Mouse (Mus musculus): Measurements from ENCODE around the gene Pdcl3. TPM values are rescaled to one million over a fixed set of nuclear protein-coding genes. Genes with fewer than 3 reads are reported as not detected.

The Pdcl3 gene
- polyA plus RNA-seq (2012), result 48.1 and 61.5 TPM in 2 replicates

- TF ChIP-seq GATA1 (IDR thresholded peaks at IDR 0.05; ENCODE audit: low read length), result no peak
Observed at GRCm38 (mm10) chr1:38985308-38985707, at the start of gene Pdcl3. Gene Pdcl3, plus strand, starts transcription at chr1:38985608.

DNA sequence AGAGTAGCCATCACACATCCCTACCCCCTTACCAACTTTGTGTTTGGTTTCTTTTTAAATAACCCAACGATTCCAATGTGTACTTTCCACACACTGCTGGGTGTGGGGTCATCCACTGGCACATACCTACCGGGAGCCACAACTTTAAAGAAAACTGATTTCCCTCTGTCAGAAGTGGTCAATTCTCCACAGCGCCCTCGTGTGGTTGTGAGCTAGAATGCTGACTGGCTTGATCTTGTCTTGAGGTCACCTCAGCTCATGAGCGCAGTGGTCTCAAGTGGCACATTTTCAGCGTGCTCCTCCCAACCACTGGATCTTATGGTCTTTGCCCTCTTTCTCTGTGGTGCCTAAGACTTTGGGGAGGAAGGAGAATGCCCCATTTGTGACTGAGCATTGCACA is 48.6 kb upstream of the Pdcl3 start:
- TF ChIP-seq GATA1 (IDR thresholded peaks at IDR 0.05; ENCODE audit: low read length), result no peak

DNA sequence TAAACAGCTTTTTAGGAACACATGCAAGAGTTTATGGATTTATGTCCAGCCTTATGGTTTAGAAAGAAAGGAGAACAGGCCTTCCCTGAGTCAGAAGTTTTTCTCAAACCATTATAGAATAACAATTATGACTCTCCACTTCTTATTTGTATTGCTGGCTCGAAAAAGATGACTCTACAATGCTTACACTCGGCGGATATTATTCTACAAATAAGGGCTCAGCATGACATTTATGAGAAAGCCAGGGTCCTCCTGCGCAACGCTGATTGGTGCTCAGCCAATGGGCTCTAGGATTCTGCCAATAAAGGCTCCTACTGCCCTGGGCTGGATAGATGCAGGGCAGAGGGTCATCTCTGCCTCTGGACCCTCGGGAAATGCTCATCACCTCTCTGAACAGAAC is 46.6 kb upstream of the Pdcl3 start, which contains the start of gene Nms:
Gene Nms (plus strand): TSS at position 301 of the 400 bp plus-strand sequence.
- TF ChIP-seq GATA1 (IDR thresholded peaks at IDR 0.05; ENCODE audit: low read length), result no peak

- no peak for TF ChIP-seq GATA1 (IDR thresholded peaks at IDR 0.05; ENCODE audit: low read length)
Observed at GRCm38 (mm10) chr1:38939608-38940007, 45.8 kb upstream of the Pdcl3 start.

DNA sequence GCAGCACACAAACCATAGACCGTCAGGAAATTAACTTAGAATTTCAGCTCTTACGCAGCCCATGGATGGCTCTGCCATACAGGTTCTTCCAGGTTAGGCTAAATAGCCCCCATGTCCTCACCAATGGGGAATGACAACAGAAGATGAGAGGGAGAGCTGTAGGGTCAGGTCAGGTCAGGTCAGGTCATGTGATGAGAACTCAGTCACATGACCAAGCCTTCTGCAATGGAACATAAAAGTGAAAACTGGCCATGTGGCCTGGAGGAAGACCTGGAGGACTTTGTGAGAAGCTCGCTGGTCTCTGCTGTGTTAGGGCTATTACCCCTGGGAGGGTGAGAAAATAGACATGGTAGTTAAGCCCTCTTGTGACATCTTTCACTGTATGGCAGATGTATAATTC is 29.0 kb upstream of the Pdcl3 start:
- TF ChIP-seq GATA1 (IDR thresholded peaks at IDR 0.05; ENCODE audit: low read length), result no peak

DNA sequence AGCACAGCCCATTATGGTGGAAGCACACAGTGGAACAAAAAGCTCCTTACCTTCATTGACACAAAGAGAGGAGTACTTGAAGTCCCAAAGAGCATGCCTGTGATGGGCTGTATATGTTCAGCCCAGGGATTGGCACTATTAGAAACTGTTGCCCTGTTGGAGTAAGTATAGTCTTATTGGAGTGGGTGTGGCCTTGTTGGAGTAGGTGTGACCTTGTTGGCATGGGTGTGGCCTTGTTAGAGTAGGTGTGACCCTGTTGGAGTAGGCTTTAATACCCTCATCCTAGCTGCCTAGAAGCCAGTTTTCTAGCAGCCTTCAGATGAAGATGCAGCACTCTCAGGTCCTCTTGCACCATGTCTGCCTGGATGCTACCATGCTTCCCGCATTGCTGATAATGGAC is 16.3 kb upstream of the Pdcl3 start:
- TF ChIP-seq GATA1 (IDR thresholded peaks at IDR 0.05; ENCODE audit: low read length), result no peak

DNA sequence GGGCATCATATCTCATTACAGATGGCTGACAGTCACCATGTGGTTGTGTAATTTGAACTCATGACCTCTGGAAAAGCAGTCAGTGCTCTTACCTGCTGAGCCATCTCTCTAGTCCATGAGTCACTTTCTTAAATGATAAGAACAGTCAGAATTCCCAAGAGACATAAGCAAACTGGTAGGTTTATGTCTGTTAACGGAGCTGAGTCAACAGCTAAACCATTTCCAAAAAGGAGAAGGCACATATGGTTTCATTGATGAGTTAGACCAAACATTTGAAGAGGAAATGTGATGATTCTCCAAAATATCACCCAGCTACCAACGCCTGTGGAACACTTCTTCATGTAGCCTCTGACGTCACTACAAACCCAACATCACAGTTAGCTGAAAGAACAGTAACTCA is 13.7 kb upstream of the Pdcl3 start:
- no peak for TF ChIP-seq GATA1 (IDR thresholded peaks at IDR 0.05; ENCODE audit: low read length)

DNA sequence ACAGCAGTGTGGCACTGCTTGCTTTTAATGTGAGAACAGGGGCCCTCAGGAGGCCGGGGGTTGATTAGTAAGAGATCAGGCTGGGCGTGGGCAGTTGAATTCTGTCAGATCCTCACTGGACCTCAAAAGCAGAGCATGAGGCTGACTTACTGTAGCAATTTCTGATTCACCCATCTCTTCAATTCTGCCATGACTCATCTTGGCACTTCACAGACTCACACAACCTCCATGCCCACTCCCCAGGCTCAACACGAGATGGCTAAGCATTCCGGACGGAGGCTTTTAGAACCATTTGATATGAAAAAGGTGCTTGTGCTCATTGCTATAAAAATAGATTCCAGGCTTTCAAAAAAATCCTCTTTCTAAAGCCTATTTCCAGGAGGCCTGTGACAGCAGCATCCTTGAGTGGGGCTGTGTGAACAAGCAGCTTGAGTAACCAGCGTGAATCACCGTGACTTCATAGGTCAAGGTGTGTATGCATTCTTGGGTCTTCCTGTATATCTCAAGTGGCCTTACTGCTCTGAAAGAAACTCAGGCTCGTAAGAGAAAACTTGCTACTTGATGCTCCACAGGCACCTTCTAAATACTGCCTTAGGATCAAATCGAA is 12.3 kb upstream of the Pdcl3 start:
- TF ChIP-seq GATA1 (IDR thresholded peaks at IDR 0.05; ENCODE audit: low read length), result no peak

DNA sequence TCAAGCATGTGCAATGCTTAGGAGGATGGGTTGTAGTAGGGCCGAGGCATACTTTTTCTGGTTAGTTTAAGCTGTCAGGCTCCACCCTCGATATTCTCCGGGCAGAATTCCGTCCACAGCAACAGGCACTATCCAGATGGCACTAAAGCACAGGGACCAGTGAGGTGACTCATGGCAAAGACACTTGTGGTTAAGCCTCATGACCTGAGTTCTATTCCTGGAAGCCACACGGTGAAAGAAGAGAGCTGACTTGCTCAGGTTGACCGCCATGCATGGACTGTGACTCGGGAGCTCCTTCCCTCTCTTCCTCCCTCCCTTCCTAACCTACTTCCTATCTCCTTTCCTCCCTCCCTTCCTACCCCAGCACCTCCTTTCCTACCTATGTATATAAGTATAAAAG is 5.5 kb upstream of the Pdcl3 start:
- TF ChIP-seq GATA1 (IDR thresholded peaks at IDR 0.05; ENCODE audit: low read length), result no peak

DNA sequence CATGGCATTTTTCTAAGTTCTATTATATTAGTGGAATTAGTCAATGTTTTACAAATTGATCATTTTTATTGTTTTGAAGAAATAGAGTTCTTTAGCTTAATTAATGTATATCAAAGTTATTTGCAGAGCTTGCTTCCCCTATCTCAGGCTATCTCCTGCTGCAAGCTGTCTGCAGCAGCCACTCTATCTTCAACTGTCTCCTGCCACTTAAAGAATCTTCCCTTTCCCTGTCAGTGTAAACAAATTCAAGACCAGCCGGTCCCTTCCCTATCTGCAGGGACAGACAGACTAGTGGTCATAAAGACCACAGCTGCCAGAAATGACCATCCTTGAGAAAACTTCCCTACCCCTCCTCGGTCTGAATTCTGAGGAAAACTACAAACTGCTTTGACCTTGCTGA is 1.5 kb upstream of the Pdcl3 start:
- TF ChIP-seq GATA1 (IDR thresholded peaks at IDR 0.05; ENCODE audit: low read length), result no peak

DNA sequence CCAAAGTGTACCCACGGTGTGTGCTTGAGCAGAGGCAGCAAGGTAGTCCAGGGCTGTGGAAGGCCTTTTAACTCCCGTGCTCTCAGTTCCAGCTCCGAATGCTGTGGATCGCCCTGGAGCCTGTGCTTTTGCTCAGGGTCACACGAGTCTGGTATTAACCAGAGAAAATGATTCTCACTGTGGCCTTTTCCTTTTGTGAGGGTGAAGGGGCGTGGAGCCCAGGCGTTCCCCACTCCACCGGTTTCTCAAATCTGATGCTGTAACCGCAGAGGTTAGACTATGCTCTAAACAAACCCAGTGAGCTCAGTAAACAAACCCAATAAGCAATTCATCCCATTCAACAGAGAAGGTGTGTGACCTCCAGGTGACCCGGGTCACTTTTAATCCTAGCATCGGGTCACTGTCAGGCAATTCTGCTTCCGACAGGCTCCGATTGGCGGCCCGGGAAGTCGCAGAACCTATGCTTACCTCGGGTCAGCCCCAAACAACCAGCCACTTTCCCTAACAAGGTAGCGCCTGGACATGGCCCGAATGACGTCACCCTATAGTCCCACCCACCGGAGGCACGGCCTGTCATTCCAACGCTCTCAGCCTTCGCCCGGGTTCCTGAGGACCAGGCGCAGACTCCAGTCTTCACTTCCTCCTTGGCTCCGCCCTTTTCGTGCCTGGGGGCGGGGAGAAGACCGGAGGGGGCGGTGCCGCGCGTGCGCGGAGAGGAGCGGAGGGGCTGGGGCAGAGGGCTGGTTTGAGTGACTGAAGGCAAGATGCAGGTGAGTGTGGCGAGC is 1.9 kb downstream of the Pdcl3 start:
- no peak for TF ChIP-seq GATA1 (IDR thresholded peaks at IDR 0.05; ENCODE audit: low read length)

GRCm38 (mm10) chr1:38987865-38988211 is 2.4 kb downstream of the Pdcl3 start:
- TF ChIP-seq GATA1 (IDR thresholded peaks at IDR 0.05; ENCODE audit: low read length), result no peak

- no peak for TF ChIP-seq GATA1 (IDR thresholded peaks at IDR 0.05; ENCODE audit: low read length)
Observed at GRCm38 (mm10) chr1:38988357-38988756, 2.9 kb downstream of the Pdcl3 start.

DNA sequence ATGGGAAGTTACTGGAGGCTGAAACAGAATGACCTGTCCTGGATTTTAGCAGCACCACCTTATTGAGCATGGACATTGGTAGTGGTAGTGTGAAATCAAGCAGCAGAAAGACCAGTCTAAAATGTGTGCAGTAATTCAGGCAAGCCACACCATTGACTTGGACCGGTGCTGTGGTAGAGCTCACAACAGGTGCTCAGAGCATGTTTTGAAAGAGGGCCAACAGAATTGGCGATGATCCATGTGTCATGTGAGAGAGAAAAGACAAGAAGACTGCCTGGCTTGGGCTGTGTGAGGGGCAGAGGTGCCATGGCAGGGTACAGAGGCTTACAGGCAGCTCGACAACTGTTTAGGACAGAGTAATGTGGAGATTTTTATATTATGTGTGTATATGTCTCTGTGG is 7.0 kb downstream of the Pdcl3 start:
- TF ChIP-seq GATA1 (IDR thresholded peaks at IDR 0.05; ENCODE audit: low read length), result no peak

DNA sequence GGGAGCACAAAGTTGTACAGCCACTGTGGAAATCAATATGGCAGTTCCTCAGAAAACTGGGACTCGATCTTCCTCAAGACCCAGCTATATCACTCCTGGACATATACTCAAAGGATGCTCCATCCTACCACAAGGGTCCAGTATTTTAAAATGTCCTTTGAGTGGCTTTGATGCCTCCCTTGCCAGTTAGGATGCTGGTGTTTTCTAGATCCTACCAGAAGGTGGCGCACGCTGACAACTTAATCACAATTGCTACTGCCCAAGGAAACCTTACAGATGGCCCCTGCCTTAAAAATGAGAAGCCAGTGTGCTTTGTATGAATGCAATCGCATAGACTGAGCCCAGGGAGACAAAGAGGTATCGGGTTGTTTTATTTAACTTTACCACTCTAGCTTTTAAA is 15.7 kb downstream of the Pdcl3 start:
- no peak for TF ChIP-seq GATA1 (IDR thresholded peaks at IDR 0.05; ENCODE audit: low read length)

- no peak for TF ChIP-seq GATA1 (IDR thresholded peaks at IDR 0.05; ENCODE audit: low read length)
Observed at GRCm38 (mm10) chr1:39005751-39006354, 20.4 kb downstream of the Pdcl3 start.

All from G1E-ER4 (cell line).